Mouse (Mus musculus): ENCODE measurements around the gene Spop.
"Not testable (repeated sequence)": the region's sequence is repeated elsewhere in the genome, so short reads cannot be mapped to it uniquely, and the experiment has no call there.

The Spop gene

GRCm38 (mm10) chr11:95495883-95496282 lies 82.0 kb downstream of the Spop start:
- DNase-seq (ENCODE audit: low spot score in 2 of 2): no peak

- DNase-seq (ENCODE audit: low spot score in 2 of 2): no peak
Observed at GRCm38 (mm10) chr11:95497921-95498320, 84.0 kb downstream of the Spop start.

GRCm38 (mm10) chr11:95500412-95500811 lies 86.5 kb downstream of the Spop start:
- DNase-seq (ENCODE audit: low spot score in 2 of 2): no peak

GRCm38 (mm10) chr11:95500836-95501235 lies 87.0 kb downstream of the Spop start:
- DNase-seq (ENCODE audit: low spot score in 2 of 2): no peak

- DNase-seq (ENCODE audit: low spot score in 2 of 2): not testable (repeated sequence)
Observed at GRCm38 (mm10) chr11:95501826-95502225, 87.9 kb downstream of the Spop start.

- no peak for DNase-seq (ENCODE audit: low spot score in 2 of 2)
Observed at GRCm38 (mm10) chr11:95503581-95504180, 89.8 kb downstream of the Spop start.

GRCm38 (mm10) chr11:95504271-95504731 lies 90.4 kb downstream of the Spop start:
- no peak for DNase-seq (ENCODE audit: low spot score in 2 of 2)

GRCm38 (mm10) chr11:95507041-95507716 lies 93.3 kb downstream of the Spop start:
- no peak for DNase-seq (ENCODE audit: low spot score in 2 of 2)

- no peak for DNase-seq (ENCODE audit: low spot score in 2 of 2)
Observed at GRCm38 (mm10) chr11:95507785-95508184, 93.9 kb downstream of the Spop start.

GRCm38 (mm10) chr11:95508211-95508926 lies 94.5 kb downstream of the Spop start:
- no peak for DNase-seq (ENCODE audit: low spot score in 2 of 2)

GRCm38 (mm10) chr11:95509126-95509717 lies 95.3 kb downstream of the Spop start:
- peak in 1 of 2 experiments; percentile 44 for DNase-seq (ENCODE audit: low spot score in 2 of 2)

GRCm38 (mm10) chr11:95510631-95511030 lies 96.8 kb downstream of the Spop start:
- no peak for DNase-seq (ENCODE audit: low spot score in 2 of 2)

- DNase-seq (ENCODE audit: low spot score in 2 of 2): no peak
Observed at GRCm38 (mm10) chr11:95511919-95512318, 98.0 kb downstream of the Spop start.

GRCm38 (mm10) chr11:95512383-95512782 lies 98.5 kb downstream of the Spop start:
- DNase-seq (ENCODE audit: low spot score in 2 of 2): no peak

GRCm38 (mm10) chr11:95513461-95514297 lies 99.8 kb downstream of the Spop start:
- no peak for DNase-seq (ENCODE audit: low spot score in 2 of 2)

GRCm38 (mm10) chr11:95514298-95514861 lies 100.5 kb downstream of the Spop start, which contains the start of gene Nxph3:
TSS of gene Nxph3 (minus strand) at chr11:95514570.
- peak; percentile 51 to 62 for DNase-seq (ENCODE audit: low spot score in 2 of 2)

GRCm38 (mm10) chr11:95515376-95516323 lies 101.8 kb downstream of the Spop start:
- DNase-seq (ENCODE audit: low spot score in 2 of 2): no peak

- DNase-seq (ENCODE audit: low spot score in 2 of 2): no peak
Observed at GRCm38 (mm10) chr11:95516491-95516911, 102.6 kb downstream of the Spop start.

- DNase-seq (ENCODE audit: low spot score in 2 of 2): no peak
Observed at GRCm38 (mm10) chr11:95517162-95517561, 103.3 kb downstream of the Spop start.

- DNase-seq (ENCODE audit: low spot score in 2 of 2): no peak
Observed at GRCm38 (mm10) chr11:95519299-95519698, 105.4 kb downstream of the Spop start.
